ENCODE assay signal across 11 mouse cellular contexts in the genomic region with DNA sequence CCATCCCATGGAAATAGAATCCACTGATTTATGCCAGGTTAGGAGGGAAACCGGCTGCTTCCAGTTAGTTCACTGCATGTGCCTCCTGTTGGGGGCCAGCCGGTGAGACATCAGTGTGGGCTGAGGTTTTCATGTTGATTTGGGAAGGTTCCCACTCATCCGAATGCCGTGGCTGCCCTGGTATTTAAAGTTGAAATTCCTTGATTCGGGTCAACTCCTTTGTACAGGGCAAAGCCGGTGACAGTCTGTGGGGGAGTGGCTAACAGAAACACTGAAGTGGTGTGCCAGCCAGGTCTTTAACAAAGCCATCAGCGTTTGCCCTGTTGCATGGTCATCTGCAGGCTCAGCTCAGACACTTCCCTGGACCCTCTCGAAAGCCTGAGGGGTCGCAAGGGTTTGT. TPM values are rescaled to one million over a fixed set of nuclear protein-coding genes. Genes with fewer than 3 reads are reported as not detected.
A peak's percentile ranks its signal among the peaks of the same experiment; 100 is the strongest.
DNase-seq lines count a peak whose midpoint lies in the region; ATAC-seq and TF ChIP-seq lines count a peak whose summit lies in the region.
"Had no signal": no experiment of that assay in that cellular context is flagged by ENCODE, and none has a peak within 500 bp of the region (broad histone marks: within the 10 kb centered on the region; RNA-seq: fewer than 3 reads in every experiment).

No protein-coding gene starts in this region.

- H3K36me3 ChIP-seq in lung, embryonic 14.5 days (ENCODE audit: insufficient read depth): no peaks in the 10 kb centered on the region
- no peaks in the 10 kb centered on the region for H3K36me3 ChIP-seq in forebrain, embryonic 16.5 days (ENCODE audit: control insufficient read depth, insufficient read depth)
- no peaks in the 10 kb centered on the region for H3K36me3 ChIP-seq in limb, embryonic 11.5 days (ENCODE audit: control insufficient read depth, insufficient read depth, low read length)
- H3K36me3 ChIP-seq in stomach, embryonic 16.5 days (ENCODE audit: control insufficient read depth, insufficient read depth, low read length): no peaks in the 10 kb centered on the region
- no peaks in the 10 kb centered on the region for H3K36me3 ChIP-seq in liver, postnatal 0 days (replicated peaks; ENCODE audit: insufficient read depth, low read length)
- H3K36me3 ChIP-seq: G1E had no signal

- TF ChIP-seq CTCF in lung, embryonic 14.5 days (IDR thresholded peaks at IDR 0.05; ENCODE audit: low read depth): no peak
- TF ChIP-seq CTCF in lung, adult 2 months (IDR thresholded peaks at IDR 0.05; ENCODE audit: insufficient read depth, low read length): no peak
- TF ChIP-seq CTCF in liver, postnatal 0 days (IDR thresholded peaks at IDR 0.05; ENCODE audit: low read depth): no peak

- H3K4me2 ChIP-seq in lung, embryonic 14.5 days: peak overlapping the region; percentile 2; the same call in 1 of the 2 replicates
- H3K4me2 ChIP-seq in forebrain, embryonic 16.5 days (ENCODE audit: low read length): no peak overlapping the region
- peak overlapping the region; percentile 23; the same call in 1 of the 2 replicates for H3K4me2 ChIP-seq in limb, embryonic 11.5 days (ENCODE audit: low read depth, severe bottlenecking)
- H3K4me2 ChIP-seq in stomach, embryonic 16.5 days (ENCODE audit: low read depth, low read length): peak overlapping the region; percentile 54; the same call in 1 of the 2 replicates
- H3K4me2 ChIP-seq in liver, postnatal 0 days (ENCODE audit: low read depth, low read length): no peak overlapping the region

- no peaks in the 10 kb centered on the region for H3K9me3 ChIP-seq in lung, embryonic 14.5 days (ENCODE audit: low read depth, low read length)
- peaks cover 2% of the 10 kb centered on the region; the same call in 1 of the 2 replicates for H3K9me3 ChIP-seq in forebrain, embryonic 16.5 days (ENCODE audit: control insufficient read depth, low read length)
- no peaks in the 10 kb centered on the region for H3K9me3 ChIP-seq in limb, embryonic 11.5 days (ENCODE audit: control insufficient read depth, low read length)
- H3K9me3 ChIP-seq in stomach, embryonic 16.5 days (replicated peaks; ENCODE audit: control insufficient read depth, low read length): no peaks in the 10 kb centered on the region
- H3K9me3 ChIP-seq in liver, postnatal 0 days (ENCODE audit: low read length): peaks cover 2% of the 10 kb centered on the region; the same call in 1 of the 2 replicates
- H3K9me3 ChIP-seq: G1E had no signal

- peaks cover 11% of the 10 kb centered on the region for H3K4me1 ChIP-seq in lung, embryonic 14.5 days (ENCODE audit: insufficient read depth)
- peaks cover 2% of the 10 kb centered on the region; the same call in 1 of the 2 replicates for H3K4me1 ChIP-seq in lung, adult 2 months (ENCODE audit: control insufficient read depth, insufficient read depth, low read length)
- peaks cover 15% of the 10 kb centered on the region for H3K4me1 ChIP-seq in forebrain, embryonic 16.5 days (replicated peaks; ENCODE audit: control insufficient read depth, insufficient read depth, low read length)
- H3K4me1 ChIP-seq in limb, embryonic 11.5 days (ENCODE audit: control insufficient read depth, insufficient read depth, low read length): peaks cover 26% of the 10 kb centered on the region
- H3K4me1 ChIP-seq in stomach, embryonic 16.5 days (ENCODE audit: control insufficient read depth, insufficient read depth, low read length): peaks cover 22% of the 10 kb centered on the region
- H3K4me1 ChIP-seq in liver, postnatal 0 days (ENCODE audit: insufficient read depth): no peaks in the 10 kb centered on the region
- H3K4me1 ChIP-seq: megakaryocyte, embryonic 14.5 days had no signal

- no peak overlapping the region for H3K4me3 ChIP-seq in lung, embryonic 14.5 days (ENCODE audit: low read depth, low read length)
- no peak overlapping the region for H3K4me3 ChIP-seq in lung, adult 2 months (replicated peaks; ENCODE audit: extremely low read depth, low read depth, low read length)
- no peak overlapping the region for H3K4me3 ChIP-seq in forebrain, embryonic 16.5 days (replicated peaks; ENCODE audit: low read length)
- H3K4me3 ChIP-seq in limb, embryonic 11.5 days (ENCODE audit: low read depth, low read length): no peak overlapping the region
- no peak overlapping the region for H3K4me3 ChIP-seq in stomach, embryonic 16.5 days (replicated peaks; ENCODE audit: low read length)
- no peak overlapping the region for H3K4me3 ChIP-seq in liver, postnatal 0 days (ENCODE audit: low read depth, low read length)
- H3K4me3 ChIP-seq: megakaryocyte, embryonic 14.5 days had no signal

- H3K27ac ChIP-seq in lung, embryonic 14.5 days (ENCODE audit: low read depth): no peak overlapping the region
- H3K27ac ChIP-seq in forebrain, embryonic 16.5 days (ENCODE audit: low read length): no peak overlapping the region
- H3K27ac ChIP-seq in limb, embryonic 11.5 days (replicated peaks; ENCODE audit: low read depth, low read length): no peak overlapping the region
- no peak overlapping the region for H3K27ac ChIP-seq in stomach, embryonic 16.5 days (ENCODE audit: low read length)
- H3K27ac ChIP-seq in liver, postnatal 0 days (ENCODE audit: low read depth): no peak overlapping the region

- ATAC-seq in lung, embryonic 14.5 days (ENCODE audit: insufficient read depth): no peak
- 0 out of 2 replicates have a peak, but pooled peaks have one; percentile 15 for ATAC-seq in forebrain, embryonic 16.5 days
- peak; percentile 28; the same call in 1 of the 2 replicates for ATAC-seq in limb, embryonic 11.5 days (ENCODE audit: insufficient number of reproducible peaks, low FRiP score, low TSS enrichment, low read depth)
- no peak for ATAC-seq in stomach, embryonic 16.5 days (ENCODE audit: insufficient read depth, low FRiP score)
- no peak for ATAC-seq in liver, postnatal 0 days

- no peak for TF ChIP-seq EP300 in liver, postnatal 0 days (IDR thresholded peaks at IDR 0.05; ENCODE audit: low read depth)

- no peak overlapping the region for H3K9ac ChIP-seq in lung, embryonic 14.5 days
- H3K9ac ChIP-seq in forebrain, embryonic 16.5 days (replicated peaks; ENCODE audit: low read depth, low read length): no peak overlapping the region
- H3K9ac ChIP-seq in limb, embryonic 11.5 days (ENCODE audit: low read length): no peak overlapping the region
- H3K9ac ChIP-seq in stomach, embryonic 16.5 days (ENCODE audit: low read length): no peak overlapping the region
- H3K9ac ChIP-seq in liver, postnatal 0 days (replicated peaks): no peak overlapping the region

- TF ChIP-seq POLR2A in lung, adult 2 months (IDR thresholded peaks at IDR 0.05; ENCODE audit: borderline replicate concordance, extremely low read depth, low read depth, low read length): no peak

- DNase-seq in lung, embryonic 14.5 days: peak; percentile 29
- no peak for DNase-seq in lung, adult 2 months
- DNase-seq in limb, embryonic 11.5 days (ENCODE audit: low spot score): peak; percentile 52
- no peak for DNase-seq in liver, postnatal 0 days
- no peak for DNase-seq in thymus, postnatal 36 days
- no peak for DNase-seq in layer of hippocampus, adult 9-10 months (ENCODE audit: low spot score)
- DNase-seq: cerebellum, adult 11-12 months had no signal

- 0 out of 2 replicates have a peak, but pooled peaks cover 5% of the 10 kb centered on the region for H3K27me3 ChIP-seq in lung, embryonic 14.5 days (ENCODE audit: insufficient read depth, low read length)
- H3K27me3 ChIP-seq in forebrain, embryonic 16.5 days (replicated peaks; ENCODE audit: control insufficient read depth, insufficient read depth, low read length): peaks cover 40% of the 10 kb centered on the region
- H3K27me3 ChIP-seq in limb, embryonic 11.5 days (ENCODE audit: control insufficient read depth, insufficient read depth, low read length): no peaks in the 10 kb centered on the region
- no peaks in the 10 kb centered on the region for H3K27me3 ChIP-seq in stomach, embryonic 16.5 days (ENCODE audit: control insufficient read depth, insufficient read depth, low read length)
- H3K27me3 ChIP-seq in liver, postnatal 0 days (ENCODE audit: insufficient read depth, low read length): 0 out of 2 replicates have a peak, but pooled peaks cover 4% of the 10 kb centered on the region

- 16% methylated on average over 9 of the region's 9 CpGs for WGBS in lung, embryonic 14.5 days
- WGBS in lung, adult 2 months: 30% methylated on average over 9 of the region's 9 CpGs
- 18% methylated on average over 9 of the region's 9 CpGs for WGBS in forebrain, embryonic 16.5 days
- 19% methylated on average over 9 of the region's 9 CpGs for WGBS in limb, embryonic 11.5 days
- 28% methylated on average over 9 of the region's 9 CpGs for WGBS in stomach, embryonic 16.5 days
- 53% methylated on average over 9 of the region's 9 CpGs for WGBS in liver, postnatal 0 days (ENCODE audit: insufficient replicate concordance)

RNA-seq across cellular contexts. Expression of a gene that starts 41.6 kb away (rescaled TPM):
- 1.8 TPM in 2 replicates for polyA plus RNA-seq in lung, embryonic 14.5 days (2014; fragmentation: Nextera tagmentation; extraction: Ambion mirVana)
- polyA plus RNA-seq in lung, adult 2 months (2012; rRNA removed): 0.52 and 1.1 TPM in 2 replicates
- 0.60 and 1.3 TPM in 2 replicates for polyA plus RNA-seq in forebrain, embryonic 16.5 days (2015; fragmentation: Nextera tagmentation; extraction: Ambion mirVana)
- polyA plus RNA-seq in limb, embryonic 11.5 days (2014; fragmentation: Nextera tagmentation; extraction: Ambion mirVana): 1.4 and 1.8 TPM in 2 replicates
- 1.6 and 3.8 TPM in 2 replicates for polyA plus RNA-seq in stomach, embryonic 16.5 days (2015; fragmentation: Nextera tagmentation; extraction: Ambion mirVana)
- 0.63 and 0.84 TPM in 2 replicates for polyA plus RNA-seq in liver, postnatal 0 days (2015; fragmentation: Nextera tagmentation; extraction: Ambion mirVana)

Comparison
In these comparisons a context has a peak if more than half of its experiments do, and no peak if none do; other contexts are left out.
1. DNase-seq: peak in lung, embryonic 14.5 days (single experiment) and limb, embryonic 11.5 days (single experiment); none in lung, adult 2 months (single experiment), liver, postnatal 0 days (single experiment), thymus, postnatal 36 days (0 of 2) and layer of hippocampus, adult 9-10 months (single experiment).
2. ATAC-seq: peak in forebrain, embryonic 16.5 days (single experiment) and limb, embryonic 11.5 days (single experiment); none in lung, embryonic 14.5 days (single experiment), stomach, embryonic 16.5 days (single experiment) and liver, postnatal 0 days (single experiment).
3. H3K4me2 ChIP-seq: peak in lung, embryonic 14.5 days (single experiment), limb, embryonic 11.5 days (single experiment) and stomach, embryonic 16.5 days (single experiment); none in forebrain, embryonic 16.5 days (single experiment) and liver, postnatal 0 days (single experiment).